Mouse (Mus musculus) T-helper 17 cell (primary cell): ENCODE measurements around the gene Acvr1c.

Experiments
- in situ Hi-C, 2 experiments: fragments of 300-600 bp; cut with MboI, MseI; formaldehyde crosslinking; loops; 1 replicate in 1 of 2; 2 replicates in 1 of 2; pipeline ENCODE4 v1.15.1; 2025; ENCODE audit warnings: high pct_unique_total_duplicates in 2 of 2

Gene Acvr1c

DNA sequence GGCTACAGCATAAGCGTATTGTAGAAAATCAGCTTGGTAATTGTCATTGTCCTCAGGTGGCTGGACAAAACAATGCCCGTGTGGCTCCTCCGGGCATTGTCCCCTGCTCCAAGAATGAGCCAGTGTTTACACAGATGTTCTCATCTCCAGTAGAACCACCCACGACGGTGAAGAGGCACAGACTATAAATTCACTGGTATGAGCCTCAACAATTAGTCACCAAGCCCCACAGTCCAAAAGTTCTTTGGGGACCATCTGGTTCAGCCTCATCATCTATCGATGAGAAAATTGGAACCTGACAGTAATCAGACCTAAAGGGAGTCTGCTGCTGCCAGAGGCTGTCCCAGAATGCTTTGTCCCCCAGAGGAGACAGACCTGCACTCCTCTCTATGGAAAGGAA lies 68.4 kb downstream of the Acvr1c start:
- in situ Hi-C loops: loop anchor here in 1 of 2 experiments (10.0 kb wide), 1 partner anchor 235 kb away; the partner anchor contains the start of gene Ermn

DNA sequence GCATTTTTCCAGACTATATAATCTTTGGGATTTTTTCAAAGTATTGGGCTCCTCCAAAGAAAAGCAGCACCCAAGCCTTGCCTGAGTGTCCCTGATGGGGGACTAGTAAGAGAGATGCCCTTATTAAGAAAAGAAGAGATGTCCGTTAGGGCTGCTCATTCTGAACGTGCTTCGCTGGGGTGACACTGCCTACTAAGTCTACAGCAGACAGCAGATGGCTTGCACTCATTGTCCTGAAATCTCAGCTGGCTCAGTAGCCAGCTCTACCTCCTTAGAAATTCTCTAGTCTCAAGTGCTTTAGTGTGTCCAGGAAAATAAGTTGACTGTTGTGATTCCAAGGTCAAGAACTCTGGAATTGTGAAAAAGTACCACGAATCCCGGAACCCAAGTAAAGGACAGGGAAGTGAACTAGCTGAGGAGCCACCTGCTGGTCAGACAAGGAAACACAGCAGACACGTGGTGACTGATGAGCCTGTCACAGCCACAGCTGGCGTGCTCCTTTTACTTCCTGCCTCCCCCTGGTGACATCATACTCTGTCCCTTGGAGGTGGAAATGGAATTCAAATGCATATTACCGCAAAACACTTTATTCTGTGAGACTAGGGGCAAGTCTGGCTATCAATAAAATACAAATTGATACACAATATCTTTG lies 75.3 kb downstream of the Acvr1c start:
- in situ Hi-C loops: loop anchor here (5.0 to 10.0 kb wide), 2 partner anchors 85 to 228 kb away; partner anchors contain the start of genes Cytip (in 1 of the 2) and Ermn (in 1 of the 2)

DNA sequence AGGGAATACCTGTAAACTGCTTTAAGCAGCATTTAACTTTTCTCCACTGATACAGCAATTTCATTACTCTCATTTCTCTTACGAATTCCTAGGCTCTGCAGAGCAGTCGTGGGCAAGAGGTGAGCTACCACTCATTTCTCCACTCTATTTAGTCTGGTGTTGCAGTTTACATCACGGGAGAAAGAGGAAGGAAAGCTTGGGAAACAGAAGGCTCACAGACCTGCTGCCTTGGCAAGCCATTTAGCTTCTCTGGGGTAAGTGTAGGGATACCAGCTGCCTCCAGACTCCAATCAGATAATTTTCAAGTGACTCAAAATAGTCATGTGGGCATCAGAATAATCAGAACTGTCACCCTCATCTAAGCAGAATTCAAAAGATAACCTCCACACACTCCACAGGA lies 76.6 kb downstream of the Acvr1c start:
- in situ Hi-C loops: loop anchor here (5.0 to 10.0 kb wide), 2 partner anchors 84 to 226 kb away; partner anchors contain the start of genes Cytip (in 1 of the 2) and Ermn (in 1 of the 2)

DNA sequence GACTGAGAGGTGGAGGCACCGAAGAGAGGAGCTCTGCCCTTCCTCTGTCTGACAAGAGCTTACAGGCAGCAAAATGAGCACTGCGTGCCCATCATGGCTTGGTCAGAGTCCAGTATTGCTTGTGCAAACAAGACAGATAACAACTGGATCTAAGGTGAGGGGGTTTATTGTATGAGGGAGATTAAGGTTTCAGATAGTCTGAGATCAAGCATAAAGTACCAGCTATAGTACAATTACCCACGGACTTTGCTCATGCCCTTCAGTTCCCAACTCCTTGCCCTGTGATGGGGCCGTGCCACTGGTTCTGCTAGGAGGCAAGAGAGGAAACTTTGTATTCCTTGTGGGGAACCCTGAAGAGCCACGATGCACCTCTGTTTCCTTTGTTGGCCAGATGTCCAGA lies 78.5 kb downstream of the Acvr1c start:
- in situ Hi-C loops: no loop called here

DNA sequence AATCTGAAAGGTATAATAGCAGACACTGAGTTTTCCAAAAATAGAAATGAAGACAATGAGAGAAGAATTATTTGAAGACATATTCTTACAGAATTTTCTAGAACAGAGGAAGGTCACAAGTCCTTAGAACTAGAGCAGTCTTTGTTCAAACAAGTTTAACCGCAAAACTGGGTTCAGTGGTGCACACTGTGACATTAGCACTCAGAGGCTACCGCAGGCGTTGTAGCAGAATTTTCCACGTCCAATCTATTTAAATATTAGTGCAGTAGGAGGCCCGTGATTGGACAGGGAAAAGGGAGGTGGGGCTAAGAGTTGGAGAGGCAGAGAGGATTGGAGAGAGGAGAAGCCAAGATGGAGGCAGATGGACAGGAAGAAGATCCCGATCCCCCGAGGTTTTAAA lies 81.2 kb downstream of the Acvr1c start:
- in situ Hi-C loops: no loop called here

DNA sequence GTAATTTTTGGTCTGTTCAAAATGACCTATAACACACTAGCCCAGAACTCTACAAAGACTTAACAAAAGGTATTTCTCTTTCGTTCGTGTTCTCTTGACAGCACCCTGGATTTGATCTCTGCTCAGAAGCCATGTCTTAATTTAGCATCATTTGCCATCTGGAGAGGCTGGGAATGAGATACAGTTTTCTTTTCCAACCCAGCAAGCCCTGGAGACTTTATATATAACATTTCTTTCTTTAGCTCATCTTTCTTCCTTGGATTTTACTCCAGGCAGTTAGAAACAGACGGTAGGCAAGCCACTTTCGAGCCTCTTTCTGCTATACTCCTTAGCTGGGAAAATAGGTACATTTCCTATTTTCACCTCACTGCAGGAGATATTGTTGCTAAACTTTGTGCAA lies 117.1 kb downstream of the Acvr1c start:
- in situ Hi-C loops: loop anchor here in 1 of 2 experiments (25.0 kb wide), 1 partner anchor 1428 kb away; no protein-coding TSS in a partner anchor

DNA sequence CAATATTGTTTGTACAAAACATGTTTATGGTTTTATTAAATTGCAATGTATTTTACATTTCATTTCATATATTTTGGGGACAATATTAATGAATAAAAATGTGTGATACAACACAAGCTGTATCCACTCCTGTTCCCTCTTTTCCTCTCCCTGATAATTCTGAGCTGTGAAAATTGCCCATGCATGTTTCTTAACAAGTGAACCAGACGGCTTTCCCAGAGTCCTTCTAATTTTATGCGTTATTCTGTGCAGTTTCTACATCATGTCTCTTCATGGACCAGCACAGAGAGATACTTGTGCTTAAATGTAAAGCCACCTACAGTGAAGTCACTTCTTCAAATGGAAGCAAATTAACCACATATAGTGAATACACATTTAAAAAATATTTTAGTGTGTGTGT lies 120.2 kb downstream of the Acvr1c start:
- in situ Hi-C loops: loop anchor here in 1 of 2 experiments (25.0 kb wide), 1 partner anchor 1425 kb away; no protein-coding TSS in a partner anchor
